In genomic region chr3:129939058-129939457, GRCm38 (mm10) we compare ENCODE assay signal across 19 mouse cellular contexts.
"Had no signal": no experiment of that assay in that cellular context is flagged by ENCODE, and none has a peak within 500 bp of the region (broad histone marks: within the 10 kb centered on the region; RNA-seq: fewer than 3 reads in every experiment).

No protein-coding gene starts in this region.

- H3K4me1 ChIP-seq: stomach, embryonic 15.5 days had no signal

- H3K4me3 ChIP-seq: kidney, embryonic 15.5 days; limb, embryonic 12.5 days; limb, embryonic 15.5 days; stomach, embryonic 15.5 days had no signal

- H3K9ac ChIP-seq: kidney, embryonic 15.5 days; limb, embryonic 12.5 days; limb, embryonic 15.5 days; liver, embryonic 14.5 days; liver, postnatal 0 days; lung, embryonic 14.5 days; stomach, embryonic 15.5 days had no signal

- DNase-seq: kidney, adult 11 months; kidney, adult 8-10 months; kidney, postnatal 10 days; kidney, postnatal 36 days; layer of hippocampus, postnatal 36 days; left cerebral cortex, postnatal 4 days; liver, postnatal 0 days; lung, embryonic 14.5 days; right cerebral cortex, postnatal 25 days; spleen, adult 18-20 months; thymus, postnatal 25 days had no signal

- H3K27me3 ChIP-seq: kidney, embryonic 15.5 days; limb, embryonic 12.5 days; limb, embryonic 15.5 days; stomach, embryonic 15.5 days had no signal

- H3K4me2 ChIP-seq: kidney, embryonic 15.5 days; limb, embryonic 12.5 days; limb, embryonic 15.5 days; liver, embryonic 11.5 days; lung, embryonic 14.5 days; stomach, embryonic 15.5 days had no signal

- H3K9me3 ChIP-seq: kidney, embryonic 15.5 days; limb, embryonic 12.5 days; limb, embryonic 15.5 days; stomach, embryonic 15.5 days had no signal

- H3K27ac ChIP-seq: kidney, embryonic 15.5 days; limb, embryonic 12.5 days; limb, embryonic 15.5 days; liver, embryonic 14.5 days; macrophage; stomach, embryonic 15.5 days had no signal

- ATAC-seq: liver, postnatal 0 days; lung, postnatal 0 days had no signal

- H3K36me3 ChIP-seq: kidney, embryonic 15.5 days; limb, embryonic 12.5 days; limb, embryonic 15.5 days; stomach, embryonic 15.5 days had no signal
